19 mouse cellular contexts compared by ENCODE assay signal in genomic region chr2:92956943-92957342, GRCm38 (mm10). TPM values are rescaled to one million over a fixed set of nuclear protein-coding genes. Genes with fewer than 3 reads are reported as not detected.
"Had no signal": no experiment of that assay in that cellular context is flagged by ENCODE, and none has a peak within 500 bp of the region (broad histone marks: within the 10 kb centered on the region; RNA-seq: fewer than 3 reads in every experiment).

No protein-coding gene starts in this region.

- H3K4me3 ChIP-seq: midbrain, embryonic 10.5 days; midbrain, embryonic 12.5 days; myocyte; neural tube, embryonic 13.5 days; neural tube, embryonic 15.5 days had no signal

- H3K27ac ChIP-seq: midbrain, embryonic 10.5 days; midbrain, embryonic 12.5 days; neural tube, embryonic 13.5 days; neural tube, embryonic 15.5 days had no signal

- DNase-seq: lung, embryonic 14.5 days; lung, postnatal 10 days; lung, postnatal 4 days; midbrain, embryonic 14.5 days; retina, postnatal 1 day; right cerebral cortex, adult 18-20 months; right cerebral cortex, postnatal 25 days; right cerebral cortex, postnatal 4 days; spleen, adult 18-20 months; thymus, adult 18-20 months; thymus, postnatal 14 days; thymus, postnatal 36 days had no signal

RNA-seq across cellular contexts. Expression of gene Syt13, which starts 42.0 kb away (rescaled TPM):
- total RNA-seq: megakaryocyte, adult 5-6 weeks; megakaryocyte-erythroid progenitor cell, adult 5-6 weeks had no signal
